Mouse (Mus musculus) MEL (cell line): Measurements from ENCODE around the gene Aes. TPM values are rescaled to one million over a fixed set of nuclear protein-coding genes. Genes with fewer than 3 reads are reported as not detected.
A peak's percentile ranks its signal among the peaks of the same experiment; 100 is the strongest.

Experiments
- DNase-seq: peaks from one replicate; pipeline ENCODE4 v3.0.0; 2011; ENCODE audit warnings: low read depth, low spot score
- H3K27ac ChIP-seq: 2 replicates; pipeline ENCODE4 v1.5.1; 2012; ENCODE audit warnings: low read depth, mild to moderate bottlenecking, control low read depth, low read length, moderate library complexity; ENCODE audit not compliant: control insufficient read depth
- H3K27me3 ChIP-seq, 2 experiments: fragments of 150-350 bp in 1 of 2; sonication (generic) in 1 of 2; 2 replicates each; pipeline ENCODE4 v1.6.1; 2012; ENCODE audit warnings: low read length in 2 of 2, mild to moderate bottlenecking in 2 of 2, improper control_type of control experiment in 1 of 2, moderate library complexity in 1 of 2; ENCODE audit not compliant: insufficient read depth in 2 of 2, control insufficient read depth in 1 of 2
- H3K36me3 ChIP-seq, 2 experiments: 2 replicates each; pipeline ENCODE4 v1.6.1; 2012 to 2014; ENCODE audit warnings: low read length in 2 of 2, improper control_type of control experiment in 1 of 2, inconsistent platforms in 1 of 2, mild to moderate bottlenecking in 1 of 2; ENCODE audit not compliant: insufficient read depth in 2 of 2, control insufficient read depth in 1 of 2
- H3K4me1 ChIP-seq, 2 experiments: fragments of 150-350 bp in 1 of 2; sonication (generic) in 1 of 2; 2 replicates each; pipeline ENCODE4 v1.6.1; 2012; ENCODE audit warnings: low read length in 2 of 2, improper control_type of control experiment in 1 of 2, mild to moderate bottlenecking in 1 of 2; ENCODE audit not compliant: insufficient read depth in 2 of 2, control insufficient read depth in 1 of 2
- H3K4me3 ChIP-seq, 2 experiments: fragments of 150-350 bp in 1 of 2; sonication (generic) in 1 of 2; 2 replicates each; pipeline ENCODE4 v1.5.1; 2012; ENCODE audit warnings: low read depth in 2 of 2, low read length in 2 of 2, mild to moderate bottlenecking in 2 of 2, moderate library complexity in 2 of 2, control low read depth in 1 of 2, improper control_type of control experiment in 1 of 2; ENCODE audit not compliant: control insufficient read depth in 1 of 2, insufficient read depth in 1 of 2
- H3K79me2 ChIP-seq: 2 replicates; pipeline ENCODE4 v1.6.1; 2012; ENCODE audit warnings: mild to moderate bottlenecking, low read length, moderate library complexity; ENCODE audit not compliant: control insufficient read depth, poor library complexity, insufficient read depth
- H3K9ac ChIP-seq: 2 replicates; pipeline ENCODE4 v1.6.1; 2012; ENCODE audit warnings: low read depth, mild to moderate bottlenecking, control low read depth, low read length, moderate library complexity; ENCODE audit not compliant: control insufficient read depth, poor library complexity, severe bottlenecking
- H3K9me3 ChIP-seq: fragments of 150-350 bp; sonication (generic); replicated peaks from 2 replicates; pipeline ENCODE4 v1.6.1; 2012; ENCODE audit warnings: mild to moderate bottlenecking, low read length, improper control_type of control experiment, moderate library complexity; ENCODE audit not compliant: insufficient read depth
- CHD2 ChIP-seq: IDR thresholded peaks from 2 replicates; pipeline ENCODE4 v1.6.1; 2011; ENCODE audit warnings: low read length, improper control_type of control experiment
- CTCF ChIP-seq, 3 experiments: IDR thresholded peaks in 2 of 3; conservative IDR thresholded peaks in 1 of 3; 2 replicates each; pipeline ENCODE4 v1.5.1; 2011 to 2012; ENCODE audit warnings: low read length in 3 of 3, low read depth in 2 of 3, mild to moderate bottlenecking in 2 of 3, improper control_type of control experiment in 1 of 3, inconsistent platforms in 1 of 3, mixed read lengths in 1 of 3, moderate library complexity in 1 of 3; ENCODE audit not compliant: control insufficient read depth in 1 of 3, insufficient read depth in 1 of 3, poor library complexity in 1 of 3, severe bottlenecking in 1 of 3
- GABPA ChIP-seq: IDR thresholded peaks from 2 replicates; pipeline ENCODE4 v1.6.1; 2012; ENCODE audit warnings: low read depth, mild to moderate bottlenecking, inconsistent platforms, low read length, improper control_type of control experiment, moderate library complexity
- GATA1 ChIP-seq: IDR thresholded peaks from 2 replicates; pipeline ENCODE4 v1.6.1; 2011; ENCODE audit warnings: low read depth, low read length, improper control_type of control experiment
- KAT2A ChIP-seq: conservative IDR thresholded peaks from 2 replicates; pipeline ENCODE4 v1.6.1; 2012; ENCODE audit warnings: low read depth, low read length, improper control_type of control experiment, inconsistent platforms
- MAX ChIP-seq: IDR thresholded peaks from 2 replicates; pipeline ENCODE4 v1.6.1; 2011; ENCODE audit warnings: low read length, improper control_type of control experiment
- MAZ ChIP-seq: IDR thresholded peaks from 2 replicates; pipeline ENCODE4 v1.6.1; 2012; ENCODE audit warnings: low read depth, mild to moderate bottlenecking, inconsistent platforms, low read length, improper control_type of control experiment
- MYB ChIP-seq: IDR thresholded peaks from 2 replicates; pipeline ENCODE4 v1.6.1; 2011; ENCODE audit warnings: mild to moderate bottlenecking, low read depth, low read length, improper control_type of control experiment
- NELFE ChIP-seq: IDR thresholded peaks from 2 replicates; pipeline ENCODE4 v1.6.1; 2011; ENCODE audit warnings: low read depth, low read length, improper control_type of control experiment
- NRF1 ChIP-seq: IDR thresholded peaks from 2 replicates; pipeline ENCODE4 v1.6.1; 2014; ENCODE audit warnings: low read depth, mild to moderate bottlenecking, inconsistent platforms, low read length, improper control_type of control experiment, moderate library complexity; ENCODE audit not compliant: poor library complexity, insufficient read depth, severe bottlenecking
- POLR2A ChIP-seq, 2 experiments: IDR thresholded peaks; 2 replicates each; pipeline ENCODE4 v1.6.1; 2011 to 2012; ENCODE audit warnings: low read length in 2 of 2, mild to moderate bottlenecking in 2 of 2, control low read depth in 1 of 2, improper control_type of control experiment in 1 of 2, low read depth in 1 of 2, moderate library complexity in 1 of 2; ENCODE audit not compliant: control insufficient read depth in 1 of 2, insufficient read depth in 1 of 2, poor library complexity in 1 of 2
- POLR2AphosphoS2 ChIP-seq: IDR thresholded peaks from 2 replicates; pipeline ENCODE4 v1.6.1; 2011; ENCODE audit warnings: low read length, improper control_type of control experiment
- RAD21 ChIP-seq: IDR thresholded peaks from 2 replicates; pipeline ENCODE4 v1.6.1; 2011; ENCODE audit warnings: mild to moderate bottlenecking, low read depth, low read length, improper control_type of control experiment
- RCOR1 ChIP-seq: IDR thresholded peaks from 2 replicates; pipeline ENCODE4 v1.6.1; 2012; ENCODE audit warnings: low read depth, mild to moderate bottlenecking, inconsistent platforms, low read length, improper control_type of control experiment
- SIN3A ChIP-seq: IDR thresholded peaks from 2 replicates; pipeline ENCODE4 v1.6.1; 2012; ENCODE audit warnings: low read length, improper control_type of control experiment, inconsistent platforms
- SMC3 ChIP-seq: IDR thresholded peaks from 2 replicates; pipeline ENCODE4 v1.6.1; 2011; ENCODE audit warnings: low read depth, low read length, improper control_type of control experiment
- TCF12 ChIP-seq: IDR thresholded peaks from 2 replicates; pipeline ENCODE4 v1.6.1; 2014; ENCODE audit warnings: low read depth, mild to moderate bottlenecking, inconsistent platforms, low read length, improper control_type of control experiment, moderate library complexity
- USF2 ChIP-seq, 2 experiments: IDR thresholded peaks; 2 replicates each; pipeline ENCODE4 v1.6.1; 2011 to 2012; ENCODE audit warnings: improper control_type of control experiment in 2 of 2, low read length in 2 of 2, borderline replicate concordance in 1 of 2, inconsistent platforms in 1 of 2, low read depth in 1 of 2, mild to moderate bottlenecking in 1 of 2; ENCODE audit not compliant: insufficient read depth in 1 of 2
- ZC3H11A ChIP-seq: IDR thresholded peaks from 2 replicates; pipeline ENCODE4 v1.6.1; 2012; ENCODE audit warnings: low read depth, mild to moderate bottlenecking, inconsistent platforms, low read length, improper control_type of control experiment
- ZMIZ1 ChIP-seq: IDR thresholded peaks from 2 replicates; pipeline ENCODE4 v1.6.1; 2012; ENCODE audit warnings: low read depth, mild to moderate bottlenecking, inconsistent platforms, low read length, improper control_type of control experiment, moderate library complexity
- ZNF384 ChIP-seq: IDR thresholded peaks from 2 replicates; pipeline ENCODE4 v1.6.1; 2012; ENCODE audit warnings: low read depth, mild to moderate bottlenecking, inconsistent platforms, low read length, improper control_type of control experiment
- polyA plus RNA-seq, 2 experiments: library from polyadenylated mRNA; stranded (reverse) in 1 of 2; unstranded in 1 of 2; fragments of >175 nt in 1 of 2; fragments of >200 nt in 1 of 2; gene quantifications; 2 replicates each; pipeline versions ENCODE4 v1.2.1 to v1.2.4; 2012; ENCODE audit warnings: low replicate concordance in 2 of 2, low read depth in 1 of 2; ENCODE audit not compliant: insufficient read length in 2 of 2, insufficient read depth in 1 of 2, missing spikeins in 1 of 2
- total RNA-seq: library from RNA; depleted of rRNA; stranded (reverse); fragments of 300-350 nt; gene quantifications from 2 replicates; pipeline ENCODE4 v1.2.3, GENCODE M21; 2012

Gene Aes
- total and polyA plus RNA-seq, 3 experiments: 197 to 355 TPM; not detected in 1

GRCm38 (mm10) chr10:81513798-81514197 is 45.5 kb upstream of the Aes start:
- no peaks in the 10 kb centered on the region for H3K27me3 ChIP-seq
- H3K9me3 ChIP-seq: no peaks in the 10 kb centered on the region
- TF ChIP-seq RAD21: peak; percentile 1; the same call in 1 of the 2 replicates
- TF ChIP-seq CTCF (IDR thresholded peaks at IDR 0.05 in 2 of 3, conservative IDR thresholded peaks at IDR 0.05 in 1 of 3; ENCODE audit: control insufficient read depth in 1 of 3, insufficient read depth in 1 of 3, low read depth in 2 of 3, low read length in 3 of 3, poor library complexity in 1 of 3, severe bottlenecking in 1 of 3): peak; percentile 38 to 44 (median 43)
- no peak for TF ChIP-seq MYB
- H3K9ac ChIP-seq: no peak overlapping the region
- peaks cover 0 to 14% of the 10 kb centered on the region in 2 experiments; a peak in 2 of 4 replicates for H3K36me3 ChIP-seq
- H3K4me3 ChIP-seq: no peak overlapping the region
- no peak for DNase-seq
- H3K27ac ChIP-seq: no peak overlapping the region
- peaks cover 6 to 18% of the 10 kb centered on the region in 2 experiments for H3K4me1 ChIP-seq
- H3K79me2 ChIP-seq: no peaks in the 10 kb centered on the region; the same call in 1 of the 2 replicates

GRCm38 (mm10) chr10:81517227-81517626 is 42.1 kb upstream of the Aes start:
- Histone ChIP-seq H3K9me3 (no peaks in the 10 kb centered on the region), H3K36me3 (peaks cover 0 to 25% of the 10 kb centered on the region in 2 experiments; a peak in 2 of 4 replicates), H3K79me2 (no peaks in the 10 kb centered on the region; the same call in 1 of the 2 replicates), H3K4me3 (peak overlapping the region in 1 of 2 experiments; percentile 7; a peak in 2 of 4 replicates), H3K27me3 (no peaks in the 10 kb centered on the region), H3K4me1 (peaks cover 10 to 28% of the 10 kb centered on the region in 2 experiments), H3K27ac (peak overlapping the region; percentile 67), H3K9ac (peak overlapping the region; percentile 51)
- DNase-seq: peak; percentile 63
- TF ChIP-seq ZNF384 (no peak), SMC3 (no peak), RCOR1 (no peak), KAT2A (no peak), POLR2A (IDR thresholded peaks at IDR 0.05; ENCODE audit: control insufficient read depth in 1 of 2, insufficient read depth in 1 of 2, low read depth in 1 of 2, low read length in 2 of 2, poor library complexity in 1 of 2) (0 out of 4 replicates have a peak, but pooled peaks of 1 of the 2 experiments have one; percentile 16), USF2 (IDR thresholded peaks at IDR 0.05; ENCODE audit: borderline replicate concordance in 1 of 2, insufficient read depth in 1 of 2, low read depth in 1 of 2, low read length in 2 of 2) (no peak), CTCF (IDR thresholded peaks at IDR 0.05 in 2 of 3, conservative IDR thresholded peaks at IDR 0.05 in 1 of 3; ENCODE audit: control insufficient read depth in 1 of 3, insufficient read depth in 1 of 3, low read depth in 2 of 3, low read length in 3 of 3, poor library complexity in 1 of 3, severe bottlenecking in 1 of 3) (no peak), ZC3H11A (no peak), MAX (no peak)
- TF ChIP-seq, all 39 proteins: peak for 1

- Histone ChIP-seq H3K36me3 (peaks cover 0 to 27% of the 10 kb centered on the region in 2 experiments; a peak in 2 of 4 replicates), H3K79me2 (peaks cover 8% of the 10 kb centered on the region), H3K9me3 (no peaks in the 10 kb centered on the region), H3K27ac (peak overlapping the region; percentile 67), H3K4me1 (peaks cover 10 to 37% of the 10 kb centered on the region in 2 experiments), H3K9ac (no peak overlapping the region), H3K27me3 (no peaks in the 10 kb centered on the region), H3K4me3 (no peak overlapping the region)
- peak; percentile 75 for DNase-seq
- no peak for TF ChIP-seq CHD2
- TF ChIP-seq ZMIZ1: no peak
- TF ChIP-seq POLR2A (IDR thresholded peaks at IDR 0.05; ENCODE audit: control insufficient read depth in 1 of 2, insufficient read depth in 1 of 2, low read depth in 1 of 2, low read length in 2 of 2, poor library complexity in 1 of 2): no peak
- no peak for TF ChIP-seq GABPA
- peak; percentile 51 to 59 (median 53) for TF ChIP-seq CTCF (IDR thresholded peaks at IDR 0.05 in 2 of 3, conservative IDR thresholded peaks at IDR 0.05 in 1 of 3; ENCODE audit: control insufficient read depth in 1 of 3, insufficient read depth in 1 of 3, low read depth in 2 of 3, low read length in 3 of 3, poor library complexity in 1 of 3, severe bottlenecking in 1 of 3)
- no peak for TF ChIP-seq KAT2A
- no peak for TF ChIP-seq TCF12
- TF ChIP-seq MAZ: no peak
- TF ChIP-seq NRF1: no peak
- TF ChIP-seq GATA1: no peak
- no peak for TF ChIP-seq USF2 (IDR thresholded peaks at IDR 0.05; ENCODE audit: borderline replicate concordance in 1 of 2, insufficient read depth in 1 of 2, low read depth in 1 of 2, low read length in 2 of 2)
- TF ChIP-seq SIN3A: peak; percentile 13; the same call in 1 of the 2 replicates
- 0 out of 2 replicates have a peak, but pooled peaks have one; percentile 3 for TF ChIP-seq SMC3
- no peak for TF ChIP-seq RCOR1
- TF ChIP-seq NELFE: no peak
- no peak for TF ChIP-seq POLR2AphosphoS2
These were observed 40.7 kb upstream of the Aes start for GRCm38 (mm10) chr10:81518546-81518945.
